Mouse (Mus musculus) layer of hippocampus, adult 2 months (tissue): ENCODE data around the gene Asic2. TPM values are rescaled to one million over a fixed set of nuclear protein-coding genes. Genes with fewer than 3 reads are reported as not detected.
A peak's percentile ranks its signal among the peaks of the same experiment; 100 is the strongest.

Experiments used
- DNase-seq, 2 experiments: peaks; one replicate each; pipeline ENCODE4 v3.0.0; 2022; ENCODE audit warnings: low spot score in 2 of 2
- H3K27ac ChIP-seq: fragments of 200-600 bp; 2 replicates; pipeline ENCODE4 v1.8.1; 2022
- H3K4me3 ChIP-seq: fragments of 200-600 bp; 2 replicates; pipeline ENCODE4 v1.8.1; 2022; ENCODE audit warnings: mild to moderate bottlenecking
- CTCF ChIP-seq: fragments of 200-600 bp; conservative IDR thresholded peaks from 2 replicates; pipeline ENCODE4 v1.8.1; 2022; ENCODE audit warnings: antibody characterized with exemption, mild to moderate bottlenecking, moderate library complexity
- total RNA-seq, 2 experiments: library from RNA; stranded (reverse); gene quantifications; 2 replicates each; pipeline ENCODE4 v1.2.3; 2021

Gene Asic2
- total RNA-seq, 2 experiments from 2014 or later: 58.5 to 65.6 TPM

DNA sequence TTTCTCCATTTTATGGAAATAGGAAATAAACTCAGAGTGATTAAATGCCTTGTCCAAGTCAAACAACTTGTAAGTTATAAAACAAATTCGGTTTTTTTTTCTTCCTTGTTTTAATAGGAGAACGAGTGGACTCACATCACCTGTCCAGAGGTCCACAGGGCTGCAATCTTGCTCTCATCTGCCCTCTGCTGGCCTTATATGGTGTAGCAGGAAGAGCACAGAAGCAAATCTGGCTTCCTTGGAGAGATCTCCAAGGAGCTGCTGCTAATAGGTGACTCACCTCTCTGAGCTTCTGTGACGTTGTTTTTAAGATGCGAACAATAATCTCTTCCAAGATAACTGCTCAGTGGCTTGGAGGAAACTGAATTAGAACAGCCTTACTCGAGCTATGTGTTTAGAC lies 433.6 kb downstream of the Asic2 start:
- TF ChIP-seq CTCF: peak; percentile 98
- no peak overlapping the region for H3K27ac ChIP-seq
- H3K4me3 ChIP-seq: no peak overlapping the region
- peak; percentile 50 to 75 for DNase-seq

DNA sequence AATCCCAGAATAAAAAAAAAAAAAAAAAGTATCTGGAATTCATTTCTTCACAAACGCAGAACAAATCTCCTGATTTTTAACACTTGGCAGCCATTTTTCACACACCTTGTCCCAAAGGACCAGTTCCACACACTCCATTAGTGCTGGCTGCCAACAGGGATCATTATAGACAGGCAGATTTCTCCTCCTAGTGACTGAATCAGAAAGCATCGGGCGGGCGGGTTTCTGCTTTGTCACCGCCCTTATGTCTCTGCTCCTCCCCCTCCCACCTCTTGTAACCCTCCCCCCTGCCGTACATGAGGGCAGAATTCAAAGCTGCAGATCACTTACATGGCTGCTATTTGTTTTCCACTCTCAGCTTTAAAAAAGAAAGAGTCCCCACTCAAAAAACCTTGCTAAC lies 436.4 kb downstream of the Asic2 start:
- TF ChIP-seq CTCF: peak; percentile 27
- no peak for DNase-seq
- no peak overlapping the region for H3K4me3 ChIP-seq
- no peak overlapping the region for H3K27ac ChIP-seq

DNA sequence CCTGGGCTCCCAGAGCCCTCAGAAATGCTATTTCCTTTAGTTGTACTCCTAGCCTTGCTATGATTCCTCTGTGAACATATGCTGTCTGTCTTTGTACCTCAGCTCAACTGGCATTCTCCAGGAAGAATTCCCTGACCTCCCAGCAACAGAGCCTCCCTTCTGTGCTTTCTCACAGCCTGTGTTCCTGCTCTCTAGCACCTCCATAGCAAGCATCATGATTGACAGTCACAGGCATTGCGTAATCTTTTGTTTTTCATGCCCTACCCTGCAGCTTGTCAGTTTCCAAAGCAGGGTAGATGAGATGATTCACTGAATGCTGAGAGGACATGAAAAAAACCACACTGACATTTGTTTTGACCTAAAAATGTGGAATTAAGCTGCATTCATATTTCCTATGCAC lies 445.3 kb downstream of the Asic2 start:
- TF ChIP-seq CTCF: peak; percentile 44
- Histone ChIP-seq H3K4me3 (no peak overlapping the region), H3K27ac (peak overlapping the region; percentile 73)
- peak; percentile 45 to 55 for DNase-seq

- peak; percentile 31 to 32 for DNase-seq
- Histone ChIP-seq H3K27ac (peak overlapping the region; percentile 44; the same call in 1 of the 2 replicates), H3K4me3 (no peak overlapping the region)
- TF ChIP-seq CTCF: no peak
Measured at GRCm38 (mm10) chr11:81521881-81522280, 446.4 kb downstream of the Asic2 start.

- Histone ChIP-seq H3K27ac (no peak overlapping the region), H3K4me3 (no peak overlapping the region)
- TF ChIP-seq CTCF: no peak
- no peak for DNase-seq
Measured at GRCm38 (mm10) chr11:81518001-81518955, 450.0 kb downstream of the Asic2 start.

GRCm38 (mm10) chr11:81515754-81516153 lies 452.5 kb downstream of the Asic2 start:
- H3K27ac ChIP-seq: no peak overlapping the region
- TF ChIP-seq CTCF: no peak
- no peak for DNase-seq
- no peak overlapping the region for H3K4me3 ChIP-seq

GRCm38 (mm10) chr11:81512434-81512833 lies 455.8 kb downstream of the Asic2 start:
- DNase-seq: peak; percentile 75 to 80
- Histone ChIP-seq H3K4me3 (no peak overlapping the region), H3K27ac (peak overlapping the region; percentile 80)
- TF ChIP-seq CTCF: no peak

DNA sequence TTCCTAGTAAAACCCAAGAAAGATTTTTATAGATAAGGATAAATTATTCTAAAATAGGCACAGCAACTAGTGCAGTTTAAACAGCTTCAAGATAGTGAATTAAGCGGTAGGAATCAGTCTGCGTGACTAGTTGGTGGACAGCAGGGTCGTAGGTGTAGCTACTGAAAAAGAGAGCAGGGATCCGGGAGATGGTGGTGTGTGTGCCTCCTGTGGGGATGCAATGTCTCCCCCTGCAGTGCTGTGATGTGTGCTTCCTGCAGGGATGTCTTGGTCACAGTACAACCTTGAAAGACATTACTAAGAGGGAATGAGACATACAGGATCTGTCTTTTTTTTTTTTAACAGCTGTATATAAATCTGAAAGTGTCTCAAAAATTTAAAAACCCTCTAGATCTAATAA lies 456.9 kb downstream of the Asic2 start:
- TF ChIP-seq CTCF: peak; percentile 45
- Histone ChIP-seq H3K4me3 (no peak overlapping the region), H3K27ac (no peak overlapping the region)
- no peak for DNase-seq

GRCm38 (mm10) chr11:81508385-81509233 lies 459.6 kb downstream of the Asic2 start:
- peak; percentile 84 for TF ChIP-seq CTCF
- DNase-seq: no peak
- Histone ChIP-seq H3K4me3 (no peak overlapping the region), H3K27ac (no peak overlapping the region)

DNA sequence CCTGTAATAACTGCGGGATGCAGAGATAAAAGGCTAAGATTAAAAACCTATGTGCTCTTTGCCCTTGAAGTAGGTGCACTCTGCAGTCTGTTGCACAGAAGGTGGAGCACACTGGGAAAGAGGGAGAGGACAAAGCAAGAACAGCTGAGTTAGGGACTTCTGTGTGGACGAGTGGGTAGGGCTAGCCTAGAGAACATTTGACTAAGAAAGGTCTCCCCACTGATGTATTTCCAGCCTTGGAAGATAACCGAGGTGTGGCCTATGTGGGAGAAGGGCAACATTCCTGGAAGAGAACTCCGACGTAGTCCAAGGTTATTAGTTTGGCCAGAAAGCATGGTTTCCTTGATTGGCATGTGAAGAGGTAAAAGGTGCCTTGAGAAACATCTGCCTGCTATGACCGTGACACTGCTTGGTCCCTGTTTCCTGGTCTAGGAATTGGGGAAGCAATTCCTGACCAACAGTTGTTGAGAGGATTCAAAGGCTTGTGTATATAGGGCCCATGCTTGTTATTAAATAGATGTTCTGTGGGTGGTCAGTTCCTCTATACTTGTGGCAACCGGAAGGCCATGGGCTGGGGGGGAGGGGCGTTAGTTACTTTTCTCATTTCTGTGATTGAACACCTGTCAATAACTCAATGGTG lies 463.3 kb downstream of the Asic2 start:
- no peak for DNase-seq
- Histone ChIP-seq H3K27ac (no peak overlapping the region), H3K4me3 (no peak overlapping the region)
- TF ChIP-seq CTCF: no peak

GRCm38 (mm10) chr11:81501473-81502246 lies 466.6 kb downstream of the Asic2 start:
- H3K27ac ChIP-seq: no peak overlapping the region
- no peak overlapping the region for H3K4me3 ChIP-seq
- TF ChIP-seq CTCF: no peak
- DNase-seq: no peak

DNA sequence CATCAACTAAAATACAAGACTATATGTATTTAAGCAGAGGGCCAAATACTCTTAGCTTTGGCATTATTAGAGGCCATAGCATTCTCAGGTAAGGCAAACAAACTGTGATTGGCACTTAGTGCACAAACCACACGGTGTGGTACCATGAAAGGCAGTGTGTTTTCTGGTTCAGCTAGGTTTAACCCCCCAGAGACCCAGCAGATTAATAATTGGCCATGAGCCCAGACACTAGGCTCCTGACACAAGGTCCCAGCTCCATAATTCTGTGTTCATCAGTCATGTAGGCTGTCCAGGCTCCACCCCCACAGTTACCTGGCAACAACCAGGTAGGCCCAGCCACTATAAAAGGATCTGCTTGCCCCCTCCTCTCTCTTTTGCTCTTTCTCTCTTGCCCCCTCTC lies 469.3 kb downstream of the Asic2 start:
- Histone ChIP-seq H3K4me3 (no peak overlapping the region), H3K27ac (no peak overlapping the region)
- no peak for DNase-seq
- no peak for TF ChIP-seq CTCF
